Mouse (Mus musculus): ENCODE results near the gene Zfp991.
"Not testable (repeated sequence)": the region's sequence is repeated elsewhere in the genome, so short reads cannot be mapped to it uniquely, and the experiment has no call there.

- TF ChIP-seq MAFK (IDR thresholded peaks at IDR 0.05; ENCODE audit: insufficient read depth, low read depth, low read length); CHD2 (IDR thresholded peaks at IDR 0.05; ENCODE audit: low read depth, low read length); ZNF384 (IDR thresholded peaks at IDR 0.05; ENCODE audit: low read depth, low read length); HCFC1 (IDR thresholded peaks at IDR 0.05; ENCODE audit: borderline replicate concordance, insufficient read depth, low read length): not testable (repeated sequence)
These were observed 5.4 kb upstream of the Zfp991 start for GRCm38 (mm10) chr4:147126435-147126834.

Data from ES-E14 (cell line).